Mouse (Mus musculus) yolk sac, embryonic 10.5 days (tissue): ENCODE data around the gene Efr3b.

Source experiments
- DNase-seq: peaks from one replicate; pipeline ENCODE4 v3.0.0-alpha.2; 2017; ENCODE audit warnings: low spot score

The Efr3b gene

GRCm38 (mm10) chr12:4038061-4039041 lies at the start of gene Efr3b:
TSS of gene Efr3b (minus strand) at chr12:4038915.
- DNase-seq: peak; percentile 86

DNA sequence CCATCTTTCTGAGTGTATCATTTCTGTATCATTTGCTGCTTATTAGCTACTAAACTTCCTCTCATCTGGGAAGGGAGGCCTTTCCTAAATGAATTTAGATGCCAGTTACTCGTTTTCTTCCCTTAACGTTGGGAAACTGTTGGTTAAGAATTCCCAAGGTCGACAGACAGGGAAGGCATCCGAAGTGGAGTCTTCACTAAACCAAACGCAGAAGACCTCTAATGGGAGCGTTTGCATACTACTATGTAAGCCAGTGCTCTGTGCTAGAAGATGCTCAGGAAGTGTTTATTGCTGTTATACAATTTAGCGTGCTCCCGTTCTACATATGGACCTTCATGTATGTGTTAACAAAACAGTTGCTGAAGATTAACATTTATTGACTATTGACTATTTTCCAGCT lies 44.7 kb upstream of the Efr3b start:
- no peak for DNase-seq

DNA sequence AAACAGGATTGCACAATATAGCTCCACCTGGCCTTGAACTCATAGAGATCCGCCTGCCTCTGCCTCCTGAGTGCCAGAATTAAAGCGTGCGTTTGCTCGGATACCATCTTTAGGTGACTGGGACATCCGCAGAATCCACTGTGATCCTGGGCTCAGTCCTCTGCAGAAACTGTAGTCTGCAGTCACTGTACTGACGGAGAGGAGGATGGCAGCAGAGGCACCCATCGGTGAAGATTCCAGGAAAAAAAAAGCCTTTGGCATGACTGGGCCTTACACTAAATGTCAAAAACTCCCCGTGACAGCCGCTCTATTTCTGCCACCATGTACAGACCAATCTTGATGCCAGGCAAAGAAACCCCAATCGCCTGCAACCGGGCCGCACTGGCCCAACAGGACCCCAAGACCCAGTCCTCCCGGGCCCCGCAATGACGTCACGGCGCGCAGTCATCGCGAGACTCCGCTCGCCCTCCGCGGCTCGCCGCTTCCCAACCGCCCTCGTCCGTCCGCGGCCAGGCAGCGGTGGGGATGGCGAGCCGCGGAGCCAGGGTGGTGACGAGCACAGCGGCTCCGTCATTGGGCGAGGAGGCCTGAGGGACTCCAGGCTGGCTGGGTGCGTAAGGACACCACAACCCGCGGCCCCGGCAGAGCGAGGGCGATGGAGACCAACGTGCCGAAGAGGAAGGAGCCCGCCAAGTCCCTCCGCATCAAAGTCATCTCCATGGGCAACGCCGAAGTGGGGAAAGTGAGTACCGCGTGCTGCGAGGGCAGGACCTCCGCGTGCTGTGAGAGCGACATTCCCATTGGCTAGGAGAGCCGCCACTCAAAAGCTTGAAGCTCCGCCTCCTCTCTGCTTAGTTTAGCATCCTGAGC lies 43.7 kb upstream of the Efr3b start, which contains the start of gene Dnajc27:
Gene Dnajc27 (plus strand): TSS at position 452 of the 870 bp plus-strand sequence.
- DNase-seq: peak; percentile 92

DNA sequence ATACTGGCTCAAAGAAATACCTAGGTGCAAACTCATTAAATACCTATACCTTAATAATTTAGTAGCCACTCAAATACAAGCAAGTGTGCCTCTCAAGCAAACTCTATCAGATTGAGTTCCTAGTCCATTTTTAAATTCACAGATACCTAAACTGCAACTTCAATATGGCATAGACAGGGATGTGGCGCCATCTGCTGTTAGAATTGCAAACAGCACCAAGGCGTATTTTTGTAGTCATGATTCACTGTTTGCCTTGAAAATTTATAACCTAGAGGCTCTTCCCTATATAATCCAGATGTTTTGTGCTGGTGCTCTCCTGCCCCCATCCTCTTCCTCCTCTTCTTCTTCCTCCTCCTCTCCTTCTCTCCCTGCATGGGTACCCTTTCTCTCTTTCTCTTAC lies 41.6 kb upstream of the Efr3b start:
- peak; percentile 56 for DNase-seq

DNA sequence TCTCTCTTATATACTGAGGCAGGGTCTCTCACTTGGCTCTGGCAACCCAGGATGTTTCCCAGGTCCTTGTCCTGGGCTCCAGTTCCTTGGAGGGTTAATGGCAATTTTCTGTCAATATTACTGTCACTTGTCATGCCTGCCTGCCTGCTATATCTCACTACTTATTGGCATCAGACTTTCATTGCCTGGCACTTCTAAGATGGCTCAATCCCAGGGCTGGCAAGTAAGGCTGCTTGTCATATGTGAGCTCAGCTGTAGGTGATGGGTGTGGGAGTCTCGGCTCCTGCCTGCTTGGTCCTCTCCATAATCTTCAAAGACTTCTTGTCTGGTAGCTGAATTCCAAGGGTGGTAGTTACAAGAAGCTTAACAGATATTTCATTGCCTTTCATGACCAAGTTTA lies 39.4 kb upstream of the Efr3b start:
- no peak for DNase-seq

GRCm38 (mm10) chr12:4076383-4076782 lies 37.7 kb upstream of the Efr3b start:
- no peak for DNase-seq

DNA sequence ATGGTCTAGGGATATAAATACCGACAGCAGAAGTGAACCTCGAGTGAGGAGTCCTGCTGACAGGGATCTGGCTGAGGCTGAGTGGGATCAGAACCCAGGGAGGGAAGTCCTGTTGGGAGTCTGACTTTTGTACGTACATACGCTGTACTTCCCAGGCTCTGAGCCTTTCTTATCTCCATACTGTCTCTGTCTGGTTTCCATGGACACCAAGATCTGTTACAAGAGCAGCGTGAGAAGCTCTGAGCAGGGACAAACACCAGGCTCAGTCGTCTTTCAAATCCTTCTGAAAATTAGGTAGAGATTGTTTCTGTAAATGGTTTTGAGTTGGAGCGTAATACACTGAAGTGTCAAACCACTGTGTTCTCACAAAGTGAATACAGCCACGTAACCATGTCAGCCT lies 36.7 kb upstream of the Efr3b start:
- no peak for DNase-seq

DNA sequence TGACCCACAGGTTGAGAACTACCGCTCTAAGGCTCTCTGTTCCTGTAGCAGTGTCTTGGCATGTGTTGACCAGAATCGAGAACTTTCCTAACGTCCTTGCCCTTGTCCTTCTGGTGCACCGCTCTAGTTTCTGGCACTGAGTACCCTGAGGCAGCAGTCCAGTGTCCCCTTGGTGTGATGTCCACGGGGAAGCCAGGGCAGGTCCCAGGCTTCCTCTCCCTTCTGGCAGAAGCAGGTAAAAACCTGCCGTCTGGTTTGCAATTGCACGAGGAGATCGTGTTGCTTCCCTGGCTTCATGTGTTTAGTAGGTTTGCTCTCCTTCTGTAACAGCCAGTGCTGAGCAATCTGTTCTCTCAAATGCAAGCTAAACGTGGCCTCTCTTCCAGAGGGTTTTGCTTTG lies 33.0 kb upstream of the Efr3b start:
- no peak for DNase-seq

DNA sequence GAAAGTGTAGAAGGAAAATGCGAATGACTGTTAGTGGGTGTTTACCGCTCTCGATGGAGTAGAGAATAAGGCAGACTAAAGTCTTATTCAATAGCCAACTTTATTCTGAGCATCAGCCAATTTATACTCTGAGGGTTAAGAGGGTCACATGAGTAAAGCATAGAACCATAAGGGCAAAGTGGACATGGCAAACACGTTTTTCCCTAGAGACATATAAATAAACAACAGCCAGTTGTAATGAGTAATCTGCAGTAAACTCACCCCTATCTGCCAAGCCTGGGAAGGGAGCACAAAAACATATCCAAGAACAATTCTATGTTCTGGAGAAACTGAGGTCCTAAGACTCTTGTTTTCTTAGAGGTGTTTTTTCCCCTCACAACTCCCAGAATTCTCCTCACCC lies 29.8 kb upstream of the Efr3b start:
- DNase-seq: no peak

GRCm38 (mm10) chr12:4066681-4067459 lies 28.2 kb upstream of the Efr3b start:
- DNase-seq: no peak

DNA sequence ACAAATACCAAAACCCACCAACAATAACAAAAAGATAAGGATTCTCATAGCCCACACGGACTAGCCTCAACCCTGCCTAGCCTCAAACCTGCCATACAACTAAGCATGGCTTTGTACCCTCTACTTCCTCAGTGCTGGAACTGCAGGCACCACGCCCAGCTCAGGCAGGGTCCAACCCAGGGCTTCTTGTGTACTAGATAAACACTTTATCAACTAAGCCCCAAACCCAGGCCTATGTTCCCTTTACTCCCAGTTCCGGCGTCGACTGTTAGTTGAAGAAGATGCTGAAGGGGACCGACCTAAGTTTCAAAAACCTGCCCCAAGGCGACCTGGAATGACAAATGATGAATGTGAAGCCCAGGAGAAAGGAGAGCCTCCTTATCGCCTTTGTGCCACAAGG lies 27.2 kb upstream of the Efr3b start:
- no peak for DNase-seq

DNA sequence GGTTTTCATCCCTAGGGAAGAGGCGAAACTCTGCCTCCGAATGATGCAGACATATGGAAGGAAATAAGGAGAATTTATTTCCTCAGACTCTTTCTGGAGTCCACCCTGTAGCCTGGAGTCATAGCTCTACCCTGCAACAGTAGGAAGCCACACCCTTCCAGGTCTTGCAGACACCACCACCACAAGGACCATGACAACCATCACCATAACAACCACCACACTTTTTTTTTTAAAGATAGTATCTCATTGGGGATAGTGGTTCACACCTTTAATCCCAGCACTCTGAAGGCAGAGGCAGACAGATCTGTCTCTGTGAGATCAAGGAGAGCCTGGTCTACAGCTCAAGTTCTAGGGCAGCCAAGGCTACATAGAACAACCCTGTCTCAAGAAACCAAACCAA lies 26.8 kb upstream of the Efr3b start:
- no peak for DNase-seq

- no peak for DNase-seq
Observed at GRCm38 (mm10) chr12:4059683-4060082, 21.0 kb upstream of the Efr3b start.

DNA sequence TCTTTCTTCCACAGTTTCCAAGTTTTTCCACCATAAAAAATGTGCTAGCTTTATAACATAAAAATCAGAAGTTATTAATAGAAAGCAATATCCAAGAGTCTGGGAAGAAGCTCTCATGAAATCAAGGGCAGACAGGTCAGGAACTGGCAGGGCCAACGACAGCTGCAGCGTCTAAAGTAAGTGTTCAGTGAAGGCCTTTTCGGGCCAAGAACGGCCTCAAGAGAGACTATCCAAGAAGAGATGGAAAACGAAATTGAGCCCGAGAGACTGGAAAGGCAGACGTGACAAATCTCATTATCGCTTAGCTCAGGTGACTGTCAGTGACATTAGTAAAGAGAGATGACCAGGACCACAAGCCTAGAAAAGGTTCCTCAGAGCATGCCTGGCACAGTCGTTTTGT lies 19.6 kb upstream of the Efr3b start:
- DNase-seq: no peak

DNA sequence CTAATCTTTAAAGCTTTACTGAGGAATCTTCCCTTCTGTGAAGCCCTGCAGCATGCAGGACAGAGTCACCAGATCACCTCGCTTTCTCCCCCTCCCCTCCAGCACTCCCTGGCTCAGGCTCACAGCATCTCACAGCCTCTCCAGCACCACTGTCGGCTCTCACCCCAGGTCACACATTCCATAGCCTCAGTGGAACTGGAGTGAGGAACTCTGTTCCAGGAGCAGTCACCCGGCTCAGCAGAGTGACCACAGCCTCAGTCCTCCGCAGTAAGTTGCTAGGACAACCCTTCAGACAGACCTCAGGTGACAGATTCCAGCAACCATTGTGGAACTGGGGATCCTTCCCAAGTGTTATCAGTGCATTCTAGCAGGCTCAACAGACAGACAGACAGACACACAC lies 16.1 kb upstream of the Efr3b start:
- DNase-seq: no peak

GRCm38 (mm10) chr12:4053643-4054042 lies 14.9 kb upstream of the Efr3b start:
- DNase-seq: no peak

GRCm38 (mm10) chr12:4050861-4051425 lies 12.2 kb upstream of the Efr3b start:
- DNase-seq: no peak

GRCm38 (mm10) chr12:4048031-4048430 lies 9.3 kb upstream of the Efr3b start:
- no peak for DNase-seq

DNA sequence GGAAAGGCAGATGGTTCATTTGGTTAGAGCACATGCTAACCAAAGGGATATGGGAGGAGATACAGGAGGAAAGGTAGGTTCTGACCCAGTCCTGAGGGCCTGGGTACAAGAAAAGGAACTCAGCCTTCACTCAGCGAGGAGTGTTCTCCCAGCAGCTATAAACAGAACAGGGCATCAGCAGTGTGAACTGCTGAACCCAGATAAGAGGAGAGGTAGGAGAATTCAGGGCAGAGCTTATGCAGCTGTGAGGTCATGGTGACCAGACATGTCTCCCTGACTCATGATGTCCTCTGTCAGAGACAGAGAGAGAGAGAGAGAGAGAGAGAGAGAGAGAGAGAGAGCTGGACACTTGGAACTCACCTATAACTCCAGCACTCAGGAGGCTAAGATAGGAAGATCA lies 7.3 kb upstream of the Efr3b start:
- DNase-seq: no peak

GRCm38 (mm10) chr12:4042411-4042810 lies 3.7 kb upstream of the Efr3b start:
- DNase-seq: no peak

- DNase-seq: no peak
Observed at GRCm38 (mm10) chr12:4039046-4039445, 331 bp upstream of the Efr3b start.

DNA sequence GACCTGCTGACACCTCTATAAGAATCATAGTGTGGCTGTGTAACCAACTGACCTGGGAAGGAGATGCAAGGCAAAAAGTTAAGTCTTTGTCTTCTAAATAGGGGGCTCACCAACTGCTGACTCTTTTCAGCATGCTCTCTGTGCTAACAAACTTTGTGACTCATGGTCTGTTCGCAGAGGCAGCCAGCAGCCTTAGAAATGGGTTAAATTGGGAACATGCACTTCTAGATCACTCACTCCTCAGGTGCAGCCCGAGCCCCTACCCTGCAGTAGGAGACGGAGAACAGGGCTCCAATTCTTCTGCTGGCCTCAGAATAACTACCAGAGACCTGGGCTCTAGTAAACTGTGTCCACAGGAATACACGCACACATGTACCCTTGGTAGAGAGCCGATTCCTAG lies 1.2 kb downstream of the Efr3b start:
- DNase-seq: no peak
